Mouse (Mus musculus) CH12.LX (cell line): ENCODE data around the gene Myt1l. TPM values are rescaled to one million over a fixed set of nuclear protein-coding genes. Genes with fewer than 3 reads are reported as not detected.

ENCODE experiments used
- DNase-seq: peaks from one replicate; pipeline ENCODE4 v3.0.0-alpha.2; 2013; ENCODE audit errors: extremely low read depth
- H3K27ac ChIP-seq: 2 replicates; pipeline ENCODE4 v1.5.1; 2012; ENCODE audit warnings: low read depth, mild to moderate bottlenecking, control low read depth, moderate library complexity; ENCODE audit not compliant: insufficient read depth
- H3K27me3 ChIP-seq: replicated peaks from 2 replicates; pipeline ENCODE3; 2012; ENCODE audit warnings: inconsistent platforms
- H3K36me3 ChIP-seq, 2 experiments: replicated peaks in 1 of 2; 2 replicates each; pipeline versions ENCODE3 to v1.6.1; 2012; ENCODE audit warnings: inconsistent platforms in 1 of 2, low read length in 1 of 2, mild to moderate bottlenecking in 1 of 2, mixed read lengths in 1 of 2, moderate library complexity in 1 of 2; ENCODE audit not compliant: control insufficient read depth in 1 of 2, insufficient read depth in 1 of 2
- H3K4me1 ChIP-seq, 2 experiments: 2 replicates each; pipeline ENCODE4 v1.6.1; 2012; ENCODE audit warnings: inconsistent platforms in 1 of 2, moderate library complexity in 1 of 2; ENCODE audit not compliant: insufficient read depth in 2 of 2, control insufficient read depth in 1 of 2
- H3K4me2 ChIP-seq: 2 replicates; pipeline ENCODE4 v1.6.1; 2012; ENCODE audit warnings: low read depth, mild to moderate bottlenecking, control low read depth; ENCODE audit not compliant: poor library complexity, insufficient read depth, severe bottlenecking
- H3K4me3 ChIP-seq, 3 experiments: fragments of 150-350 bp in 1 of 3; sonication (generic) in 1 of 3; replicated peaks in 1 of 3; 2 replicates each; pipeline versions ENCODE3 to v1.5.1; 2011 to 2012; ENCODE audit warnings: low read depth in 2 of 3, low read length in 2 of 3, mild to moderate bottlenecking in 2 of 3, moderate library complexity in 2 of 3, control low read depth in 1 of 3, improper control_type of control experiment in 1 of 3, inconsistent platforms in 1 of 3, mixed read lengths in 1 of 3; ENCODE audit not compliant: poor library complexity in 1 of 3
- H3K79me2 ChIP-seq: replicated peaks from 2 replicates; pipeline ENCODE4 v1.6.1; 2012; ENCODE audit warnings: mild to moderate bottlenecking, moderate library complexity; ENCODE audit not compliant: control insufficient read depth, poor library complexity, insufficient read depth, severe bottlenecking; ENCODE audit errors: extremely low read depth
- H3K9ac ChIP-seq: 2 replicates; pipeline ENCODE4 v1.6.1; 2012; ENCODE audit warnings: low read depth, mild to moderate bottlenecking, control low read depth, moderate library complexity; ENCODE audit not compliant: insufficient read depth
- H3K9me3 ChIP-seq: replicated peaks from 2 replicates; pipeline ENCODE3; 2012; ENCODE audit warnings: low read length, inconsistent platforms, mixed read lengths
- CHD2 ChIP-seq: IDR thresholded peaks from 2 replicates; pipeline ENCODE4 v1.6.1; 2011; ENCODE audit warnings: low read length, improper control_type of control experiment
- CTCF ChIP-seq, 2 experiments: IDR thresholded peaks in 1 of 2; conservative IDR thresholded peaks in 1 of 2; 2 replicates each; pipeline ENCODE4 v1.5.1; 2011 to 2012; ENCODE audit warnings: low read depth in 2 of 2, low read length in 2 of 2, improper control_type of control experiment in 1 of 2, inconsistent platforms in 1 of 2, mild to moderate bottlenecking in 1 of 2, moderate library complexity in 1 of 2
- ELF1 ChIP-seq: IDR thresholded peaks from 2 replicates; pipeline ENCODE4 v1.6.1; 2014; ENCODE audit warnings: low read depth, mild to moderate bottlenecking, inconsistent platforms, low read length, improper control_type of control experiment
- IRF4 ChIP-seq: IDR thresholded peaks from 2 replicates; pipeline ENCODE4 v1.6.1; 2014; ENCODE audit warnings: low read depth, mild to moderate bottlenecking, inconsistent platforms, low read length, improper control_type of control experiment
- MXI1 ChIP-seq: IDR thresholded peaks from 2 replicates; pipeline ENCODE4 v1.6.1; 2011; ENCODE audit warnings: mild to moderate bottlenecking, low read depth, low read length, improper control_type of control experiment
- MYC ChIP-seq: IDR thresholded peaks from 2 replicates; pipeline ENCODE4 v1.6.1; 2011; ENCODE audit warnings: low read depth, mild to moderate bottlenecking, improper control_type of control experiment, low read length
- POLR2AphosphoS2 ChIP-seq: IDR thresholded peaks from 2 replicates; pipeline ENCODE4 v1.6.1; 2011; ENCODE audit warnings: low read depth, low read length, improper control_type of control experiment
- RAD21 ChIP-seq: IDR thresholded peaks from 2 replicates; pipeline ENCODE4 v1.6.1; 2011; ENCODE audit warnings: low read depth, mild to moderate bottlenecking, low read length, improper control_type of control experiment, moderate library complexity
- SMC3 ChIP-seq: IDR thresholded peaks from 2 replicates; pipeline ENCODE4 v1.6.1; 2011; ENCODE audit warnings: low read depth, low read length, improper control_type of control experiment
- ZC3H11A ChIP-seq: IDR thresholded peaks from 2 replicates; pipeline ENCODE4 v1.6.1; 2012; ENCODE audit warnings: low read depth, mild to moderate bottlenecking, inconsistent platforms, low read length, improper control_type of control experiment
- ZKSCAN1 ChIP-seq: IDR thresholded peaks from 2 replicates; pipeline ENCODE4 v1.6.1; 2012; ENCODE audit warnings: low read depth, inconsistent platforms, low read length, improper control_type of control experiment, borderline replicate concordance
- dilution Hi-C: fragments of 300-500 bp; cut with MboI; formaldehyde crosslinking; loops from 2 replicates; pipeline ENCODE4 v1.14.3; 2020; ENCODE audit warnings: low sequenced_read_pairs; ENCODE audit not compliant: extremely low pct_unique_long_range_greater_than_20kb, extremely low pct_ligation_motif_present
- in situ Hi-C: fragments of 300-500 bp; cut with MboI; formaldehyde crosslinking; loops from 3 replicates; pipeline ENCODE4 v1.14.3; 2019; ENCODE audit warnings: low sequenced_read_pairs, low pct_ligation_motif_present, low pct_unique_long_range_greater_than_20kb, mixed read lengths
- polyA plus RNA-seq: library from polyadenylated mRNA; unstranded; fragments of >175 nt; gene quantifications from 2 replicates; pipeline ENCODE4 v1.2.1, GENCODE M21; 2012; ENCODE audit warnings: low read depth; ENCODE audit not compliant: insufficient read length
- total RNA-seq, 2 experiments: library from RNA; depleted of rRNA; stranded (reverse); fragments of 300-350 nt in 1 of 2; fragments of >200 nt in 1 of 2; gene quantifications; 2 replicates each; pipeline ENCODE4 v1.2.3; 2012 to 2014

The Myt1l gene
- total and polyA plus RNA-seq, 3 experiments = 0.31 to 1.1 TPM; not detected in 1

- DNase-seq = no peak
- Histone ChIP-seq H3K9me3 (no peaks in the 10 kb centered on the region), H3K4me2 (no peak overlapping the region), H3K36me3 (no peaks in the 10 kb centered on the region), H3K27ac (no peak overlapping the region), H3K27me3 (no peaks in the 10 kb centered on the region), H3K9ac (no peak overlapping the region), H3K79me2 (no peaks in the 10 kb centered on the region), H3K4me1 (no peaks in the 10 kb centered on the region), H3K4me3 (no peak overlapping the region)
- TF ChIP-seq RAD21 (no peak), MYC (no peak), CHD2 (no peak)
- dilution Hi-C loops = no loop called here
- in situ Hi-C loops = no loop called here
Measured at GRCm38 (mm10) chr12:29655673-29656072, 127.5 kb downstream of the Myt1l start.

GRCm38 (mm10) chr12:29657061-29657460 lies 128.9 kb downstream of the Myt1l start:
- Histone ChIP-seq H3K4me1 (no peaks in the 10 kb centered on the region), H3K79me2 (no peaks in the 10 kb centered on the region), H3K4me2 (no peak overlapping the region), H3K27me3 (no peaks in the 10 kb centered on the region), H3K9me3 (no peaks in the 10 kb centered on the region), H3K4me3 (no peak overlapping the region), H3K27ac (no peak overlapping the region), H3K9ac (no peak overlapping the region), H3K36me3 (no peaks in the 10 kb centered on the region)
- in situ Hi-C loops (no loop called here), dilution Hi-C loops (no loop called here)
- no peak for DNase-seq
- TF ChIP-seq SMC3 = no peak
- TF ChIP-seq IRF4 = no peak

- Histone ChIP-seq H3K27me3 (no peaks in the 10 kb centered on the region), H3K27ac (no peak overlapping the region), H3K79me2 (no peaks in the 10 kb centered on the region), H3K9ac (no peak overlapping the region), H3K4me2 (no peak overlapping the region), H3K9me3 (no peaks in the 10 kb centered on the region), H3K4me1 (no peaks in the 10 kb centered on the region), H3K36me3 (no peaks in the 10 kb centered on the region), H3K4me3 (no peak overlapping the region)
- TF ChIP-seq SMC3 (no peak), ZKSCAN1 (no peak), CTCF (conservative IDR thresholded peaks at IDR 0.05 in 1 of 2, IDR thresholded peaks at IDR 0.05 in 1 of 2; ENCODE audit: low read depth in 2 of 2, low read length in 2 of 2) (no peak), MYC (no peak), MXI1 (no peak), ZC3H11A (no peak), ELF1 (no peak), POLR2AphosphoS2 (no peak)
- no peak for DNase-seq
- dilution Hi-C loops = no loop called here
- in situ Hi-C loops = no loop called here
Measured at GRCm38 (mm10) chr12:29657870-29658269, 129.7 kb downstream of the Myt1l start.
